Mouse (Mus musculus): ENCODE data around the gene Cfap61. TPM values are rescaled to one million over a fixed set of nuclear protein-coding genes. Genes with fewer than 3 reads are reported as not detected.

The Cfap61 gene
- total RNA-seq, 2 experiments from 2014 or later = not detected

DNA sequence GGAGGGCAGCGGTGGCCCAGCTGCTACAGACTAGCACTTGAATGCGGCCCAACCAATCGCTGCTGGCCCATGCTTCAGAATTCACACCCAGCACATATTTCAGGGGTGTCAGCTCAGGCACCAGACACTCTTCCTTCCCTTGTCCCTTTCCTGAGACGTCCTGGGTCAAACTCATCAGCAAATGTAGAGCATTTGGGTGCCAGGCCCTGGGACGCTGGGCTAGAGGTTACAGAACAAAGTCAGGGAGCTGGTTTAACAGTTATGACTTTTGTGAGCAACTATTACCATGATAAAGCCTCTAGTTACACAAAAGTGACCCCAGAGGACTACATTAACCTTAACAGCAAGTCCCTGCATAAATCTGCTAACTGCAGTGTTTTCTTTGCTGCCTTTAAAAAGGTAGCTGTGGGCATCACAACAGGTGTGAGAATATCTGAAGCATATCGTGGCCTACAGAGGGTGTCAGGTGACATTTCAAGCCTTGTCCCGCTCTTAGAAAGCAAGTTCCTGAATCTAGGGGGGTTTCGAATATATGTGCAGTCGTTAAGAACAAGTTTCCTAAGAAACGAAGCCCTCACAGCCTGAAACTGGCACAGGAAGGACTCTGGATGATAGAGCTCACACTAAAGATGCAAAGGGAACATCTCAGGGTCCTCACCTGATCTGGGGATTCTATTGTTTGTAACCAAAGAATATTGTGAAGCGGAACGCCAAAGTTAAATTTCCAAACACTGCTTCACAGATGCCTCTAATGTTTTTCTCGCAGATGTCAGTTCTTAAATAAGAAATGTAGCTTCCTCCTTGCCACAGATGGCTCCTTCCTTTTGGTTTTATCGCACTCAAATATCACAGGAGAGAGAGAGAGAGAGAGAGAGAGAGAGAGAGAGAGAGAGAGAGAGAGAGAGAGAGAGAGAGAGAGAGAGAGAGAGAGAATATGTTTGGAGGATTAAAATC is 281.8 kb downstream of the Cfap61 start:
- no peak for ATAC-seq (replicated peaks; ENCODE audit: low FRiP score, low TSS enrichment, poor library complexity, severe bottlenecking)

DNA sequence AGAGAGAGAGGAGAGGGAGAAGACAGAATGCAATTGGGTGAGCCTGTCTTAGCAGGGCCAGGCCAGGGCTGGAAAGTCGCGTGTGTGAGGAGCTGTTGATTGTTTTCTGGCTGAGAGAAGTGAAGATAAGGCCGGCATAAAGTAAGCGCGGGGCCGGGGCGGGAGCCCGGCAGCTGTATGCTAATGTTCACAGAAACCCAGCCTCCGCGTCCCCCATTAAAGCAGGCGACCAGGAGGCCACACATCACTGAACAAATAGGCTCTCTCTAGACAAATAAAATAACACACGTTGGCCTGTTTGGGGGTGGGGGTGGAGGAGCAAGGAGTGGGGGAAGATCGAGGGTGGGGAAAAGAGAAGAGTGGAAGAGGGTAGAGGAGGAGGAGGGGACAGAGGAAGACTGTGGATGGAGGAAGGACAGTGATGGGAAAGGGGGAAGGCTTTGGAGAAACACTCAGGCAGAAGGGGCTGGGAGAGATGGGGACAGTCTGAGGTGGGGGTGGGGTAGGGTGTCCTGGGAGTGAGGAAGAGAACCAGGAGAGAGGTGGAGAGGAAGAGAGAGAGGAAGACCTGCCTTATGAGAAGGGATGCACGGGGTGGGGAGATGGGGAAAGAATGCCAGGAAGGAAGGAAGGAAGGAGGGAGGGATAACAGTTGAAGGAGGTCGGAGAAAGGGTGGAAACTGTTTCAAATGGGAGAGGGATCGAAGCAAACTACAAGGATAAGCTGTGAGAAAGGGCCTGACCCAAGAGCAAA is 282.8 kb downstream of the Cfap61 start:
- ATAC-seq (replicated peaks; ENCODE audit: low FRiP score, low TSS enrichment, poor library complexity, severe bottlenecking) = 0 out of 2 replicates have a peak, but pooled peaks have one; percentile 17

- no peak for ATAC-seq (replicated peaks; ENCODE audit: low FRiP score, low TSS enrichment, poor library complexity, severe bottlenecking)
These were observed 283.6 kb downstream of the Cfap61 start for GRCm38 (mm10) chr2:146218161-146218691.

- ATAC-seq (replicated peaks; ENCODE audit: low FRiP score, low TSS enrichment, poor library complexity, severe bottlenecking) = no peak
These were observed 284.4 kb downstream of the Cfap61 start for GRCm38 (mm10) chr2:146218881-146219535.

DNA sequence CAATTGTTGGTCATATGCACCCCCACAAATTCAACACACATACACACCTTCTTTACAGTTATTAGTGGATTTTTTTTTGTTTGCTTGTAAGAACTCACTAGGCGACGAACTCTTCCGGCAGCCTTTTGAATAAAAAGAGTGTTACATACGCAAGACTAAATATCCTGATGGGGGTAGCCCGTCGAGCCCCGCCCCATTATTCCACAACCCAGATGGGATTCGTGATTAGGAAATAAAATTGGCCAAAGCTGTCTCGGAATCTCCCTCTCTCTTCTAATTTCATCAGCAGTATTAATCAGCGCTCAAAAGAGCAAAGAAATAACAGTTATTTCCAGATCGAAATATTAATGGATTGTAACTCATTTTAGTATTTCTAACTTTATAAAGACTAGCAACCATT is 285.2 kb downstream of the Cfap61 start:
- ATAC-seq (replicated peaks; ENCODE audit: low FRiP score, low TSS enrichment, poor library complexity, severe bottlenecking) = no peak

- no peak for ATAC-seq (replicated peaks; ENCODE audit: low FRiP score, low TSS enrichment, poor library complexity, severe bottlenecking)
These were observed 286.0 kb downstream of the Cfap61 start for GRCm38 (mm10) chr2:146220591-146221075.

DNA sequence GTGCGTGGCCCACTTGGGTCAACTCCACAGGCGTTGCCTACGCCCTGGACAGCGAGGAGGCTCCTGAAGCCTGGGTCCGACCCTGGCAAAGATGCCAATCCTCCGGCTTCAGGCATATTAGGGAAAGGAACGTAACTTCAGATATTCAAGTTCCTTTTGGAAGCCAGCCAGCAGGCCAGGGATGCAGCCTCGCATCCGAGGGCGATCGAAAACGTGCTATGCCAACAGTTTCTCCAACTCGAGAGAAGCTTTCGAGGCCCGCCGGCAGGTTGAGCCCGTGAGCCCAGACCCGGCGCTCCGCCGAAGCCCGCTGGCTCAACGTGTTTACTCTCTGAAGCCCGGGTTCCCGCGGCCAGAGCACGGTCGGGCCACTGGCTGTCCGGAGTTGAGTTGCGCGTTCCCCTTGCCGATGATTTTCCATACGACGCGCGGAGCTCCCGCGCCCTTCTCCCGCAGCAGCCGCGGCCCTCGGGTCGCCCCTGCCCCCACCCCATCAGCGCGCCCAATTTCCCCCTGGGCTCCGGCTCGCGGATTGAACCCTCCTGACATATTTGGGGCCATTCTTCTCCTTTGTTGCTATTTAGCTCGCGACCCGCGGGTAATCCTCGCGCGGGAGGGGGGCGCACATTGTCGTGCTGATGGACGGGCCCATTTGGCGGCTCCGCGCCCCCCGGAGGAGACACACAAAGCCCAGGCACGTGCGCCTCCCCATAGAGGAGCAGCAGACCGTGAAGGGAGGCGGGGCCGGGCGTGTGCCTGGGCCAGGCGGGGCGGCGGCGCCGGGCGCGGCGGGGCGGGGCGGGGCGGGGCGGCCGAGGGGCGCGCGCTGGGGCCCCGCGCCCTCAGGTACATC is 286.7 kb downstream of the Cfap61 start, which contains the start of gene Insm1:
Insm1 (plus strand) TSS at position 846 of the 853 bp plus-strand sequence.
- ATAC-seq (replicated peaks; ENCODE audit: low FRiP score, low TSS enrichment, poor library complexity, severe bottlenecking) = no peak

- ATAC-seq (replicated peaks; ENCODE audit: low FRiP score, low TSS enrichment, poor library complexity, severe bottlenecking) = no peak
These were observed 287.3 kb downstream of the Cfap61 start for GRCm38 (mm10) chr2:146221929-146222278.

GRCm38 (mm10) chr2:146222279-146223175 is 287.9 kb downstream of the Cfap61 start:
- ATAC-seq (replicated peaks; ENCODE audit: low FRiP score, low TSS enrichment, poor library complexity, severe bottlenecking) = no peak

DNA sequence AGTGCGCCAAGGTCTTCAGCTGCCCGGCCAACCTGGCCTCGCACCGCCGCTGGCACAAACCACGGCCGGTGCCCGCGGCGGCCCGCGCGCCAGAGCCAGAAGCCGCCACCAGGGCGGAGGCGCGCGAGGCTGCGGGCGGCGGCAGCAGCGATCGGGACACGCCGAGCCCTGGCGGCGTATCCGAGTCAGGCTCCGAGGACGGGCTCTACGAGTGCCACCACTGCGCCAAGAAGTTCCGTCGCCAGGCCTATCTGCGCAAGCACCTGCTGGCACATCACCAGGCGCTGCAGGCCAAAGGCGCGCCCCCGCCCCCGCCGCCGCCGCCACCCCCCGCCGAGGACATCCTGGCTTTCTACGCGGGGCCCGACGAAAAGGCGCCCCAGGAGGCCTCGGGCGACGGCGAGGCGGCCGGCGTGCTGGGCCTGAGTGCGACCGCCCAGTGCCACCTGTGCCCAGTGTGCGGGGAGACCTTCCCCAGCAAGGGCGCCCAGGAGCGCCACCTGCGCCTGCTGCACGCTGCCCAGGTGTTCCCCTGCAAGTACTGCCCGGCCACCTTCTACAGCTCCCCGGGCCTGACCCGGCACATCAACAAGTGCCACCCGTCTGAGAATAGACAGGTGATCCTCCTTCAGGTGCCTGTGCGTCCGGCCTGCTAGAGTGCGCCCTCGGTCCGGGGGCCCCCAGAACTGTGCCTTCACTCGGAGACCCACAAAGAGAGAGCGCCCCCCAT is 288.8 kb downstream of the Cfap61 start:
- no peak for ATAC-seq (replicated peaks; ENCODE audit: low FRiP score, low TSS enrichment, poor library complexity, severe bottlenecking)

- ATAC-seq (replicated peaks; ENCODE audit: low FRiP score, low TSS enrichment, poor library complexity, severe bottlenecking) = no peak
These were observed 289.6 kb downstream of the Cfap61 start for GRCm38 (mm10) chr2:146224141-146224540.

- ATAC-seq (replicated peaks; ENCODE audit: low FRiP score, low TSS enrichment, poor library complexity, severe bottlenecking) = no peak
These were observed 291.2 kb downstream of the Cfap61 start for GRCm38 (mm10) chr2:146225818-146226217.

GRCm38 (mm10) chr2:146226484-146226883 is 291.9 kb downstream of the Cfap61 start:
- ATAC-seq (replicated peaks; ENCODE audit: low FRiP score, low TSS enrichment, poor library complexity, severe bottlenecking) = peak; percentile 32; the same call in 1 of the 2 replicates

GRCm38 (mm10) chr2:146227646-146228045 is 293.1 kb downstream of the Cfap61 start:
- no peak for ATAC-seq (replicated peaks; ENCODE audit: low FRiP score, low TSS enrichment, poor library complexity, severe bottlenecking)

- ATAC-seq (replicated peaks; ENCODE audit: low FRiP score, low TSS enrichment, poor library complexity, severe bottlenecking) = no peak
These were observed 293.9 kb downstream of the Cfap61 start for GRCm38 (mm10) chr2:146228435-146228834.

- no peak for ATAC-seq (replicated peaks; ENCODE audit: low FRiP score, low TSS enrichment, poor library complexity, severe bottlenecking)
These were observed 296.9 kb downstream of the Cfap61 start for GRCm38 (mm10) chr2:146231485-146231884.

DNA sequence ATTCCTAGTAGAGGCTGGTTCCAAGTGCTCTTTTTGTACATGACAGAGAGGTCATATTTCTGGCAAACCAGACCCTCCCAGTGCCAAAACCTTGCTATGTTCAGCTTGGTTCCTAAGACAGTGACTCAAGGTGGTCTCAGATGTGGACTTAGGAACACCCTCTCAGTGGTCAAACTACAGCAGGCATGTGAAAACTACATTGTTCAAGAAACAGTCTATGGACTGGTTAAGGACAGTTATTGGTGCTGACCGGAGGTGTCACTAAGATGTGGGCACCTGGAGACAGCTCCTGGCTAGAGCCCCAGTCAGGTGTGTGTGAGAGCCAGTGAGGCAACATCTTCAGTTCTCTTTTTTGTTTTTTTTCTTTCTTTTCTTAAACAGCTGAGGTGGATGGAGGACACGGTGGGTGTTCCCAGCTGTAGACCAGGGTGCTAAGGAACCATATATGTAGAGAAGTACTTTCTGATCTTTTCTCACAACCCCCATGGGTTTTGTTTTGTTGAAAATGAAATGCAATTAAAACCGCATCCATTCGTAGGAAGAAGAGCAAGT is 304.7 kb downstream of the Cfap61 start:
- ATAC-seq (replicated peaks; ENCODE audit: low FRiP score, low TSS enrichment, poor library complexity, severe bottlenecking) = no peak

Measured in megakaryocyte-erythroid progenitor cell, adult 5-6 weeks (primary cell).